Mouse (Mus musculus): ENCODE measurements around the gene Macrod1. TPM values are rescaled to one million over a fixed set of nuclear protein-coding genes. Genes with fewer than 3 reads are reported as not detected.

Macrod1 gene
- polyA plus RNA-seq, 1 experiment from 2014 or later = 12.2 TPM

- Histone ChIP-seq H3K4me2 (replicated peaks) (no peak overlapping the region), H3K9me3 (no peaks in the 10 kb centered on the region; the same call in 1 of the 2 replicates), H3K36me3 (no peaks in the 10 kb centered on the region), H3K4me3 (no peak overlapping the region), H3K27ac (no peak overlapping the region), H3K4me1 (peaks cover 43% of the 10 kb centered on the region), H3K9ac (no peak overlapping the region), H3K27me3 (peaks cover 20% of the 10 kb centered on the region)
- WGBS = 31% methylated on average over 4 of the region's 4 CpGs
- no peak for ATAC-seq (ENCODE audit: insufficient number of reproducible peaks, insufficient read depth, low FRiP score, low TSS enrichment)
These were observed 91.5 kb downstream of the Macrod1 start for GRCm38 (mm10) chr19:7148096-7148495.

DNA sequence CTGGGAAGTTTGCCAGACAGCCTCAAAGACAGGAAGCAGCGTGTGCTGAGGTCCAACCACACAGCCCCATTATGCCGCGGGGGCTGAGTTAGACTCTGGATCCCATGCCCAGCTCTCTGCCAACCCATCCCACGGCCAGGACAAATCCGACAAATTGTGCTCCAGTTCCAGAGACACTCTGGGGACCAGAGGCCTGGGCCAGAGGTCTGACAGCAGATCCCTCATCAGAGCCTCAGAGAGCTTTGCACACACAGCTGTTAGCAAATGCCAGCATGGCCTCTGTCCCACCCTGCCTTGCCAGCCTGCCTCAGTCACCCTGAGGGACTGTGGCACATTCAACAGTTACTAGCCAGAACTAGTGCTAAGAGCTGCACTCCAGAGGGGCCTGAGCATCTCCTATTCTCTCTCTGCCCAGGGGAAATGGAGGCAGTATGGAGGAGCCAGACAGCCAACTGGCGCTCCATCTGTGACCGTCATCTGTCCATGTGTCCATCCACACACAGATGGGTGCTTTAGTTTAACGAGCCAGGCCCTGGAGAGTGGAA, 92.0 kb downstream of the Macrod1 start:
- peaks cover 43% of the 10 kb centered on the region for H3K4me1 ChIP-seq
- ATAC-seq (ENCODE audit: insufficient number of reproducible peaks, insufficient read depth, low FRiP score, low TSS enrichment) = no peak
- WGBS = 66% methylated on average over 8 of the region's 8 CpGs
- no peaks in the 10 kb centered on the region for H3K36me3 ChIP-seq
- H3K9me3 ChIP-seq = no peaks in the 10 kb centered on the region; the same call in 1 of the 2 replicates
- H3K4me2 ChIP-seq (replicated peaks) = no peak overlapping the region
- H3K27ac ChIP-seq = no peak overlapping the region
- H3K4me3 ChIP-seq = no peak overlapping the region
- H3K9ac ChIP-seq = no peak overlapping the region
- H3K27me3 ChIP-seq = peaks cover 20% of the 10 kb centered on the region

DNA sequence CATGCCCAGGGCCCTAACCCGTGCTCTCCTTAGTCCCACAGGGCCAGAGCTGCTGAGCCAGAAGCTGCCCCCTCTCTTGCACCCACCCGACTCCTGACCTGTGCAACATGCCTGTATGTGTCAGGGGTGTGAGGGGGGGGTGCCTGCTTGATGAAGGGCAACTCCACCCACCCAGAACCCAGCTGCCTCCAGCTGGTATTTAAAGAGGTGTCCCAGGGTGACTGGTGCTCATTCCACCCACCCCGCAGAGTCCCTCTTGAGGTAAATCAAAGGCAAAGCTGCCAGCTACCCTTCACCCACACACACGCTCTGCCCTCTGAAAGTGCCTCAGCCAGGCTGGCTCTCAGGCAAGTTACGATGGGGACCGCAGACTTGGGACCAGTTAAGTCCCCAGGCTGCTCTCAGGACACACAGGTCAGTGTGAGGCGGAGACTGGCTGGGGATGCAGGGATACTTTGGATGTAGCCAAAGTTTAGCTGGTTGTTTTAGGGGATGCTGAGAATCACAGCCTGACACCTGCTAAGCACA, 92.6 kb downstream of the Macrod1 start:
- Histone ChIP-seq H3K4me1 (peaks cover 41% of the 10 kb centered on the region), H3K9ac (no peak overlapping the region), H3K27me3 (peaks cover 20% of the 10 kb centered on the region), H3K9me3 (no peaks in the 10 kb centered on the region; the same call in 1 of the 2 replicates), H3K36me3 (no peaks in the 10 kb centered on the region), H3K27ac (no peak overlapping the region), H3K4me3 (no peak overlapping the region), H3K4me2 (replicated peaks) (no peak overlapping the region)
- 64% methylated on average over 7 of the region's 7 CpGs for WGBS
- no peak for ATAC-seq (ENCODE audit: insufficient number of reproducible peaks, insufficient read depth, low FRiP score, low TSS enrichment)

DNA sequence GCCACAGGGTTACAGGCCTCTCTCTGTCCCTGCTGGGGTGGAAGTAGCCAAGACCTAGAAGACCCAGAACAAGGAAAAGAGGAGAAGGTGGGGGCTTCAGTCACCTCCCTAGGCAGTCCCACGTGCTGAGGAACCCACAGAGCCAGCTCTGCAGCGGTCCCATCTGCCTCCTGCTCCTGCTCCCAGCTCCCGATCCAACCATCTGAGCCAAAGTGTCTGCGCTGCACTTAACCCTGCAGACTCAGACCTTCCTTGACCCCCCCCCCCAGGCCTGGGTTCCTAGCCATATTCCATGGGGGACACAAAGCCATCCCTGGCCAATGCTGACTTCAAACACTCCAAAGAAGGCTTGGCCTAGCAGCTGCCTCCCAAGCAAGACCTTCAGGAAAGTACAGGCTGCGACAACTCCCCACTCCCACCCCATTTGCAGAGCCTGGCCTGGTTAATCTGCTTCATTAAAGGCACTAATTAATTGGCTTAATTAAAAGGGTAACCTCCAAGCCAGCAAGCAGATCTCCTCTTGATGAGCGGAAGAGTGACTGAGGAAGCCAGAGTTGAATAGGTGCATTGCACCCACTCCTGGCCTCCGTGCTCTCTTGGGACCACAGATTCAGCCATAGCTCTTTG, 94.8 kb downstream of the Macrod1 start:
- H3K27me3 ChIP-seq = peaks cover 2% of the 10 kb centered on the region; the same call in 1 of the 2 replicates
- H3K4me2 ChIP-seq (replicated peaks) = no peak overlapping the region
- no peaks in the 10 kb centered on the region; the same call in 1 of the 2 replicates for H3K9me3 ChIP-seq
- no peak overlapping the region for H3K27ac ChIP-seq
- ATAC-seq (ENCODE audit: insufficient number of reproducible peaks, insufficient read depth, low FRiP score, low TSS enrichment) = no peak
- peaks cover 52% of the 10 kb centered on the region for H3K4me1 ChIP-seq
- 73% methylated on average over 7 of the region's 7 CpGs for WGBS
- H3K9ac ChIP-seq = no peak overlapping the region
- H3K36me3 ChIP-seq = no peaks in the 10 kb centered on the region
- no peak overlapping the region for H3K4me3 ChIP-seq

- no peaks in the 10 kb centered on the region; the same call in 1 of the 2 replicates for H3K9me3 ChIP-seq
- no peaks in the 10 kb centered on the region for H3K27me3 ChIP-seq
- ATAC-seq (ENCODE audit: insufficient number of reproducible peaks, insufficient read depth, low FRiP score, low TSS enrichment) = no peak
- H3K9ac ChIP-seq = no peak overlapping the region
- 75% methylated on average over 6 of the region's 6 CpGs for WGBS
- H3K27ac ChIP-seq = no peak overlapping the region
- H3K36me3 ChIP-seq = no peaks in the 10 kb centered on the region
- peaks cover 59% of the 10 kb centered on the region for H3K4me1 ChIP-seq
- H3K4me2 ChIP-seq (replicated peaks) = no peak overlapping the region
- no peak overlapping the region for H3K4me3 ChIP-seq
These were observed 95.5 kb downstream of the Macrod1 start for GRCm38 (mm10) chr19:7151927-7152653.

- peak; percentile 37; the same call in 1 of the 2 replicates for ATAC-seq (ENCODE audit: insufficient number of reproducible peaks, insufficient read depth, low FRiP score, low TSS enrichment)
- H3K9me3 ChIP-seq = no peaks in the 10 kb centered on the region; the same call in 1 of the 2 replicates
- no peak overlapping the region for H3K9ac ChIP-seq
- WGBS = 25% methylated on average over 7 of the region's 7 CpGs
- peaks cover 64% of the 10 kb centered on the region for H3K4me1 ChIP-seq
- no peak overlapping the region for H3K4me2 ChIP-seq (replicated peaks)
- no peaks in the 10 kb centered on the region for H3K36me3 ChIP-seq
- 0 out of 2 replicates have a peak, but pooled peaks cover under 1% of the 10 kb centered on the region for H3K27me3 ChIP-seq
- H3K27ac ChIP-seq = peak overlapping the region; percentile 37
- no peak overlapping the region for H3K4me3 ChIP-seq
These were observed 96.6 kb downstream of the Macrod1 start for GRCm38 (mm10) chr19:7153232-7153631.

- Histone ChIP-seq H3K9ac (peak overlapping the region; percentile 5; the same call in 1 of the 2 replicates), H3K36me3 (no peaks in the 10 kb centered on the region), H3K4me1 (peaks cover 55% of the 10 kb centered on the region), H3K27me3 (peaks cover 8% of the 10 kb centered on the region; the same call in 1 of the 2 replicates), H3K9me3 (no peaks in the 10 kb centered on the region; the same call in 1 of the 2 replicates), H3K4me3 (no peak overlapping the region), H3K4me2 (replicated peaks) (no peak overlapping the region), H3K27ac (peak overlapping the region; percentile 43; the same call in 1 of the 2 replicates)
- WGBS = 32% methylated on average over 6 of the region's 6 CpGs
- no peak for ATAC-seq (ENCODE audit: insufficient number of reproducible peaks, insufficient read depth, low FRiP score, low TSS enrichment)
These were observed 98.6 kb downstream of the Macrod1 start for GRCm38 (mm10) chr19:7155196-7155595.

DNA sequence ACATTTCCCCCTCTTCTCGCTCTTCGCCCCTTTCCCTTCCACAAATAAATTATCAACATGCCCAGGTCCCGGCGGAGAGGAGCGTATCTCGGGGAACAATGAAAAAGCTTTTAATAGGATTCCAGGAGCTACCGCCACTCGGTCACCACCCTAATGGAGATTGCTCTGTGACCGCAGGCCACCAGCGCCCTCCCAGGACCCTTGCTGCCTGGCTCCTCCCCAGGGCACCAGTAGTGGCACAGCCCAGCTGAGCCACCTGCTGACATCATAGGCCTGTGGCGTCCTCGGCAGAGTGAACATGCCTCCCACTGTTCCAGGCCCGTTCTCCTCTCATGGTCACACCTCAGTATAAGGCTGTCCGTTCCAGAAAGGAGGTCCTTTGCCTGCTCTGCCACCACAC, 101.1 kb downstream of the Macrod1 start:
- Histone ChIP-seq H3K27me3 (peaks cover 26% of the 10 kb centered on the region), H3K9ac (no peak overlapping the region), H3K27ac (no peak overlapping the region), H3K4me3 (no peak overlapping the region), H3K4me2 (replicated peaks) (no peak overlapping the region), H3K9me3 (no peaks in the 10 kb centered on the region), H3K4me1 (peaks cover 56% of the 10 kb centered on the region), H3K36me3 (no peaks in the 10 kb centered on the region)
- ATAC-seq (ENCODE audit: insufficient number of reproducible peaks, insufficient read depth, low FRiP score, low TSS enrichment) = no peak
- 41% methylated on average over 14 of the region's 14 CpGs for WGBS

GRCm38 (mm10) chr19:7160151-7160906, 103.7 kb downstream of the Macrod1 start:
- H3K4me3 ChIP-seq = peak overlapping the region; percentile 2; the same call in 1 of the 2 replicates
- no peaks in the 10 kb centered on the region for H3K36me3 ChIP-seq
- peak overlapping the region; percentile 18 for H3K4me2 ChIP-seq (replicated peaks)
- H3K9ac ChIP-seq = peak overlapping the region; percentile 7; the same call in 1 of the 2 replicates
- WGBS = 7% methylated on average over 13 of the region's 14 CpGs
- H3K27ac ChIP-seq = no peak overlapping the region
- no peaks in the 10 kb centered on the region for H3K9me3 ChIP-seq
- peaks cover 52% of the 10 kb centered on the region for H3K4me1 ChIP-seq
- H3K27me3 ChIP-seq = peaks cover 50% of the 10 kb centered on the region
- ATAC-seq (ENCODE audit: insufficient number of reproducible peaks, insufficient read depth, low FRiP score, low TSS enrichment) = no peak; the same call in 1 of the 2 replicates

DNA sequence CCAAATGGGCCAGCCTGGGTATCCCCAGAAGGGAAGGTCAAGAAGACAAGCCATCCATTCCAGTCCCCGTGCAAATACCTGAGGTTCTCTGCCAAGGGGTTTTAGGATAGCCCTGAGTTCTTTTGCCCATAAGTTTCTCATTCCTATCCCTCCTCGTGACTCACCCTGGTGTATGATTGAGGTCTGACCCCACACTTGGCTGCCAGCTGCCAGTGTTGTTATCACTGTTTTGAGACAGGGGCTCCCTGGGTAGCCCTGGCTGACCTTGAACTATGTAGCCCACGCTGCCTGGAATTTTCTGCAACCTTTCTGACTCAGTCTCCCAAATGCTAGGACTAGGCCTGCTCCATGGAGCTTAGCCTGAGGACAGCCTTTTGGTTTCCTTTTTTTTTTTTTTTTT, 104.5 kb downstream of the Macrod1 start:
- Histone ChIP-seq H3K36me3 (no peaks in the 10 kb centered on the region), H3K9ac (no peak overlapping the region), H3K4me1 (peaks cover 51% of the 10 kb centered on the region), H3K27me3 (peaks cover 56% of the 10 kb centered on the region), H3K9me3 (no peaks in the 10 kb centered on the region), H3K27ac (no peak overlapping the region), H3K4me2 (replicated peaks) (no peak overlapping the region), H3K4me3 (no peak overlapping the region)
- 72% methylated on average over 3 of the region's 3 CpGs for WGBS
- ATAC-seq (ENCODE audit: insufficient number of reproducible peaks, insufficient read depth, low FRiP score, low TSS enrichment) = no peak

GRCm38 (mm10) chr19:7164238-7164637, 107.6 kb downstream of the Macrod1 start:
- Histone ChIP-seq H3K27me3 (peaks cover 80% of the 10 kb centered on the region), H3K9me3 (no peaks in the 10 kb centered on the region), H3K27ac (no peak overlapping the region), H3K36me3 (no peaks in the 10 kb centered on the region), H3K4me1 (peaks cover 41% of the 10 kb centered on the region), H3K4me3 (peak overlapping the region; percentile 69), H3K4me2 (replicated peaks) (peak overlapping the region; percentile 98), H3K9ac (peak overlapping the region; percentile 76; the same call in 1 of the 2 replicates)
- 4% methylated on average over 6 of the region's 6 CpGs for WGBS
- no peak for ATAC-seq (ENCODE audit: insufficient number of reproducible peaks, insufficient read depth, low FRiP score, low TSS enrichment)

All from embryonic facial prominence, embryonic 12.5 days (tissue).